Mouse (Mus musculus) midbrain, embryonic 12.5 days (tissue): Measurements from ENCODE around the gene Dnajb12. TPM values are rescaled to one million over a fixed set of nuclear protein-coding genes. Genes with fewer than 3 reads are reported as not detected.
A peak's percentile ranks its signal among the peaks of the same experiment; 100 is the strongest.

Experiments
- ATAC-seq: fragments of 200-750 bp; cut with Nextera tagmentation; 2 replicates; pipeline ENCODE4 v1.8.0; 2017; ENCODE audit warnings: low read depth, moderate TSS enrichment, moderate library complexity; ENCODE audit not compliant: low FRiP score
- H3K27ac ChIP-seq: fragments of 300-500 bp; sonication (generic); replicated peaks from 2 replicates; pipeline ENCODE4 v1.5.1; 2016; ENCODE audit warnings: mild to moderate bottlenecking
- H3K27me3 ChIP-seq: fragments of 300-500 bp; sonication (generic); 2 replicates; pipeline ENCODE4 v1.6.1; 2016; ENCODE audit warnings: mild to moderate bottlenecking
- H3K36me3 ChIP-seq: fragments of 300-500 bp; sonication (generic); 2 replicates; pipeline ENCODE4 v1.6.1; 2016
- H3K4me1 ChIP-seq: fragments of 300-500 bp; sonication (generic); 2 replicates; pipeline ENCODE4 v1.6.1; 2016
- H3K4me2 ChIP-seq: fragments of 300-500 bp; sonication (generic); replicated peaks from 2 replicates; pipeline ENCODE4 v1.6.1; 2016; ENCODE audit warnings: mild to moderate bottlenecking, moderate library complexity
- H3K4me3 ChIP-seq: fragments of 300-500 bp; sonication (generic); 2 replicates; pipeline ENCODE4 v1.5.1; 2016; ENCODE audit warnings: mild to moderate bottlenecking
- H3K9ac ChIP-seq: fragments of 300-500 bp; sonication (generic); replicated peaks from 2 replicates; pipeline ENCODE4 v1.6.1; 2016; ENCODE audit warnings: mild to moderate bottlenecking, moderate library complexity
- H3K9me3 ChIP-seq: fragments of 300-500 bp; sonication (generic); 2 replicates; pipeline ENCODE4 v1.6.1; 2016; ENCODE audit warnings: mild to moderate bottlenecking
- WGBS: fragments of 180-500 bp; shearing (Covaris S2); methylation state at CpG from one replicate; pipeline ENCODE4 v1.1.7; 2016; 5-methylcytosine and 5-hydroxymethylcytosine counted together
- polyA plus RNA-seq: library from polyadenylated mRNA; unstranded; fragments of >200 nt; fragmentation: Nextera tagmentation; extraction: Ambion mirVana; gene quantifications from 2 replicates; pipeline ENCODE4 v1.2.1, GENCODE M21; 2016

Gene Dnajb12
- polyA plus RNA-seq, 1 experiment from 2014 or later: 22.7 TPM

DNA sequence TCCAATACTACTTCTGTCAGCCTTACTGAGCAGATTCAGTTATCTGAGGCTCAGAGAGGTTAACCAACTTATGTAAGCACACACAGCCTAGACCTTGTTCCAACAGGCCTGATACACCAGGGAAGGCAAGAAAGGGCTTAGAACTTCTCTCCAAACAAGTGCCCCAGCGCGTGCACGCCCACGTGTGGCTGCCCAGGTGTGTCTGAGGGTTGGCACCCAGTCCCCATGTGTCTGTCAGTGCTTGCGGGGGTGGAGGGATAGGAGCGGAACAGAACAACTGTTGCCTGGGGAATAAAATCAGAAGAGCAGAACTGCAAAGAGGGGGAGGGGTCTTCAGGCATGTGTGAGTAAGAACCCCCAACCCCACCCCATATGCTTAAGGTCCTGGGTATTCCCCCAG, 31.7 kb downstream of the Dnajb12 start:
- Histone ChIP-seq H3K9ac (no peak overlapping the region), H3K4me2 (peak overlapping the region; percentile 40), H3K4me3 (no peak overlapping the region), H3K9me3 (no peaks in the 10 kb centered on the region), H3K27ac (0 out of 2 replicates have a peak overlapping the region, but pooled peaks have one; percentile 31), H3K36me3 (no peaks in the 10 kb centered on the region), H3K27me3 (peaks cover 14% of the 10 kb centered on the region), H3K4me1 (peaks cover 42% of the 10 kb centered on the region)
- WGBS: 28% methylated on average over 6 of the region's 6 CpGs
- ATAC-seq: no peak; the same call in 1 of the 2 replicates

DNA sequence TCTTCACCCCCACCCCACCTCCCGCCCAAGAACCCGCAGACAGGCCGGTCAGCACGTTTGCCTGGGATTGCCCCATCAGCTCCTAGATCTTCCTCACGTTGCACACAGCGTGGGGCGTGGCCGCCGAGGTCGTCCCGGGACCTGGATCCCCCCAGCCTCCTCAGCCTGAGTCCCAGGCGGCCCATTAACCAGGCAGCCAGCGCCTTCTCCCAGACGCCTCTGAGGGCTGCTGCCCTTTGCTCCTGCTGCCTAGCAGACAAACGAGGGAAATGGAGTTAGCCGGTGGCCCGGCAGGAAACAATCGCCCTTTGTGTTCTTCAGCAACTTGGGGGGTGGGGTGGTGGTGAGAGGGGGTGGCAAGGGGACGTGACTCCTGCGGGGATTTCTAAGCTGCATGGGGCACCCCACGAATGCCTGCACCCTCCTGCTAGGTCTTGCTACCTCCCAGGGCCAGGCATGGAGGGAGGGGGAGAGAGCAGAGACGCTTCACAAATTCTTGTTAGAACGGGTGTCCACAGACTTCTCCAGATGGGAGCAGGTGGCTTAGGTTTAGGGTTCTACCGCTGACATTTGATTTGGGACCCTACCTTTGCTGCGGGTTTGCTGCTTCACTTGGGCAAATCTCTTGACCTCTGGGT, 32.3 kb downstream of the Dnajb12 start:
- Histone ChIP-seq H3K27ac (peak overlapping the region; percentile 31; the same call in 1 of the 2 replicates), H3K4me3 (no peak overlapping the region), H3K4me2 (peak overlapping the region; percentile 40), H3K9me3 (no peaks in the 10 kb centered on the region), H3K9ac (peak overlapping the region; percentile 46; the same call in 1 of the 2 replicates), H3K36me3 (no peaks in the 10 kb centered on the region), H3K27me3 (peaks cover 14% of the 10 kb centered on the region), H3K4me1 (peaks cover 48% of the 10 kb centered on the region)
- ATAC-seq: peak; percentile 54
- WGBS: 3% methylated on average over 25 of the region's 25 CpGs

DNA sequence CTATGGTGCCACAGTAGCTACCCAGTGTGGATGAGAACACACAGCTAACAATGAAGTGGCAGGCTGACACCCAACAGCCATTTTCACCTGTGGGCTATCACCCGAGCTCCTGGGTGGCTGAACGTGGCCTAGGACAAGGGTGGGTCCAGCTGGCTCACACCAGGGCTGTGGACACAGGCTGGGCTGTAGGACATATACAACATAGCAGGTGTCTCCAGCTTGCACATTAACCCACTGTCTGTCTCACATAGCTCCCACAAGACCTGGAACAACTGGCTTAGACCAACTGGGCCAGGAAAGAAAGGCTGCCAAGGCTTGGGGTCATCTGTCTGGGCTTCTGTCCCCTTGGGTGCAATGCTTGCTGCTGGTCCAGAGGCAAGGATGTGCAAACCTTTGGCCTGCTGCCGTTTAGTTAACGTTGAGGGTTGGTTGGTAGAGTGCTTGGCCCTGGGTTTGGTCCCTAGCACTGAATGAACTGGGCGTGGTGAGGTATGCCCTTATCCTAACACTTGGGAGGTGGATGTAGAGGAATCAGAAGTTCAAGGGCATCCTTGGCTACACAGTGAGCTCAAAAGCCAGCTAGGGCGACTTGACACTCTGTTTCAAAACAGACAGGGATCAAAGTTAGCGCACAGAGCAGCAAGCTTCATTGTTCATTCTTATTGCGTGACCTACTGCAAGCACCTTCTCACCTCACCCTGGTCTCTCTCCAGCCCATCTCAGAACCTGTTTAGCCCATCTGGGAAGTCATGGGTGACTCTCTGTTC, 36.0 kb downstream of the Dnajb12 start:
- Histone ChIP-seq H3K4me3 (no peak overlapping the region), H3K9ac (no peak overlapping the region), H3K4me2 (no peak overlapping the region), H3K27ac (no peak overlapping the region), H3K9me3 (no peaks in the 10 kb centered on the region), H3K4me1 (peaks cover 30% of the 10 kb centered on the region), H3K36me3 (no peaks in the 10 kb centered on the region), H3K27me3 (peaks cover 8% of the 10 kb centered on the region; the same call in 1 of the 2 replicates)
- no peak for ATAC-seq
- 86% methylated on average over 8 of the region's 8 CpGs for WGBS

DNA sequence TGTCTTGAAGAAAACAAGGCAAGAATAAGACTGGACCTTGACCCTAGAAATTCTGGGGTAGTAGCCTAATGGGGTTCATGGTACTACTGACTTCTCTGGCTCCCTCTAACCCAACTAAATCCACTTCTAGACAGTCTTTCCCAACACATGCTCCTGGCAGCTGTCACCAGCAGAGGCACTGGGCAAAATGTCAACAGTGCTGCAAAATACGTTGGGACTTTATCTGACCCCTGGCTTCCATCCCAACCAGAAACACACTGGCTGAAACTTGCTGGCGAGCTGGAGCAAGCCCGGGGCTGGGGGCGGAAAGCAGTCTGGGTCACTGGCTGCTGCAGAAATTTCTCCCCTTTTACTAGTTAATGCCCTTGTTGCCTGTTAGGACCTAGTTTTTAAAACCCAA, 36.8 kb downstream of the Dnajb12 start:
- 14% methylated on average over 4 of the region's 4 CpGs for WGBS
- Histone ChIP-seq H3K4me1 (peaks cover 32% of the 10 kb centered on the region), H3K9me3 (no peaks in the 10 kb centered on the region), H3K36me3 (no peaks in the 10 kb centered on the region), H3K27me3 (0 out of 2 replicates have a peak, but pooled peaks cover 8% of the 10 kb centered on the region), H3K27ac (peak overlapping the region; percentile 35), H3K9ac (0 out of 2 replicates have a peak overlapping the region, but pooled peaks have one; percentile 34), H3K4me2 (peak overlapping the region; percentile 47), H3K4me3 (peak overlapping the region; percentile 22; the same call in 1 of the 2 replicates)
- ATAC-seq: no peak

DNA sequence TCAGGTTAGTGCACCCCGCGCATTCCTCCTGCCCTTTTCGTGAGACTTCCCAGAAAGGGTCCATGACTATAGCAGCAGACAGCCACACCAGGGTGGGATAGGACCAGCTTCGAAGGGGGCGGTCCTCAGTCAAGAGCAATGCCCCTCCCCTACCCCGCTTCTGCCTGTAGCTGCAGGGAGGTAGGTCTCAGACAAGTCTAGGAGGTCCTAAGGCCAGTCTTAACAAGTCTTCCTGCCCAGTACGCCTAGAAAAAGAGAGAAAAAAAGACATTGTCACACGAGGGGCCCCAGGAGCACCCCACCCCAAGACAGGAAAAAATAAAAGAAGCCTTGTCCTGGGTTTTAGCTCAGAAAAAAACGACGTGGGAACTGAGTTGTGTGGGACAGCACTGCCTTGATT, 37.3 kb downstream of the Dnajb12 start:
- no peaks in the 10 kb centered on the region for H3K36me3 ChIP-seq
- peak; percentile 55 for ATAC-seq
- H3K27ac ChIP-seq: peak overlapping the region; percentile 35; the same call in 1 of the 2 replicates
- WGBS: 2% methylated on average over 10 of the region's 10 CpGs
- H3K4me3 ChIP-seq: peak overlapping the region; percentile 22; the same call in 1 of the 2 replicates
- peaks cover 32% of the 10 kb centered on the region for H3K4me1 ChIP-seq
- 0 out of 2 replicates have a peak, but pooled peaks cover 8% of the 10 kb centered on the region for H3K27me3 ChIP-seq
- H3K9me3 ChIP-seq: no peaks in the 10 kb centered on the region
- 0 out of 2 replicates have a peak overlapping the region, but pooled peaks have one; percentile 34 for H3K9ac ChIP-seq
- H3K4me2 ChIP-seq: peak overlapping the region; percentile 47

- H3K27me3 ChIP-seq: peaks cover 12% of the 10 kb centered on the region; the same call in 1 of the 2 replicates
- peaks cover 29% of the 10 kb centered on the region for H3K4me1 ChIP-seq
- H3K4me3 ChIP-seq: no peak overlapping the region
- no peaks in the 10 kb centered on the region for H3K9me3 ChIP-seq
- no peak overlapping the region for H3K27ac ChIP-seq
- 92% methylated on average over 4 of the region's 4 CpGs for WGBS
- no peak overlapping the region for H3K4me2 ChIP-seq
- no peak for ATAC-seq
- no peak overlapping the region for H3K9ac ChIP-seq
- H3K36me3 ChIP-seq: no peaks in the 10 kb centered on the region
These were observed 38.8 kb downstream of the Dnajb12 start for GRCm38 (mm10) chr10:59918111-59918510.

DNA sequence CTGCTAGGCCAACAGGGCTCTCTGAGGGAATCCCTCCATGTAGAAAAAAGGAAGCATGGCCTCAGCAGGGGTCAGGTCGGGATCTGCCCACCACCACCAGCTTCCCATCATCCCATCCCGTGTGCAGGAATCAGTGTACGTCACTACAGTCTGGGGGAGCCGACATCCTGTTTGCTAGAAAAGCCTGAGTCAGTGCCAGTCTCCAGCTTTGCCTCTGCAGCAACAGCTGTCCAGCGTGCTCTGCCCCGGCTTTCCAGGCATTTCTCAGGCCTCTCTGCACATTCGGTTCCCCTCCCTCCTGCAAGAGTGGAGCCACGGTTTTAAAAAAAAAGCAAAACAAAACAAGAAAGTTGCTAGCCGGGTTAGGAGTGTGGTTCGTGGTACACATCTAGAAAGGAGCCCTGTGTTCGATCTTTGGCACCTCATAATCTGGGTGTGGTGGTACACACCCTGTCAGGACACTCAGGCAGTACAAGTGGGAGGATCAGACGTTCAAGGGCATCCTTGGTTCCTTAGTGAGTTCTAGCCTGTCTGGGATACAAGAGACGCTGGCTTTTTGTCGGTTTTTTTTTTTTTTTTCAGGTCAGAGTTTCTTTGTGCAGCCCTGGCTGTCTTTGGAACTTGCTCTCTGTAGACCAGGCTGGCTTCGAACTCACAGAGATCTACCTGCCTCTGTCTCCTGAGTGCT, 40.3 kb downstream of the Dnajb12 start:
- H3K9ac ChIP-seq: no peak overlapping the region
- no peak overlapping the region for H3K4me2 ChIP-seq
- H3K9me3 ChIP-seq: no peaks in the 10 kb centered on the region
- no peak overlapping the region for H3K4me3 ChIP-seq
- H3K36me3 ChIP-seq: no peaks in the 10 kb centered on the region
- peaks cover 12% of the 10 kb centered on the region; the same call in 1 of the 2 replicates for H3K27me3 ChIP-seq
- H3K27ac ChIP-seq: peak overlapping the region; percentile 77
- 48% methylated on average over 15 of the region's 15 CpGs for WGBS
- no peak for ATAC-seq
- peaks cover 34% of the 10 kb centered on the region for H3K4me1 ChIP-seq

DNA sequence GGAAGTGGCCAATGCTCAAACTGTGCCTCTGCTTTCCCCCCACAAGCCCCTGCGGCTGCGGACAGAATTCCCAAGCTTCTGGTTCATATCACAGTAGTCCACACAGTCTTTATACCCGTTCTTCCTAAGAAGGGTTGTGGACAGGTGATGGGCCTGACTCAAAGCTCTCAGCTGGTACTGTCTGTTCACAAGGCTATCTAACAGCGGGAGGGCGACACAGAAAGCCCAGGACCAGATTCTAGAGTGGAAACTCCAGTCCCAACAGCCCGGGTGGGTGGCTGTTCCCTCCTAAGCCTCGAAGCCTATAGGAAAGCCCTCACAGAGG, 41.1 kb downstream of the Dnajb12 start:
- no peaks in the 10 kb centered on the region for H3K36me3 ChIP-seq
- peaks cover 34% of the 10 kb centered on the region for H3K4me1 ChIP-seq
- 0 out of 2 replicates have a peak overlapping the region, but pooled peaks have one; percentile 49 for H3K9ac ChIP-seq
- H3K4me3 ChIP-seq: peak overlapping the region; percentile 34
- H3K4me2 ChIP-seq: peak overlapping the region; percentile 72
- 25% methylated on average over 7 of the region's 7 CpGs for WGBS
- ATAC-seq: peak; percentile 42; the same call in 1 of the 2 replicates
- H3K27me3 ChIP-seq: peaks cover 12% of the 10 kb centered on the region; the same call in 1 of the 2 replicates
- H3K27ac ChIP-seq: peak overlapping the region; percentile 77
- no peaks in the 10 kb centered on the region for H3K9me3 ChIP-seq

- Histone ChIP-seq H3K4me2 (peak overlapping the region; percentile 72), H3K27me3 (peaks cover 12% of the 10 kb centered on the region; the same call in 1 of the 2 replicates), H3K9me3 (no peaks in the 10 kb centered on the region), H3K9ac (peak overlapping the region; percentile 49), H3K36me3 (no peaks in the 10 kb centered on the region), H3K4me1 (peaks cover 32% of the 10 kb centered on the region), H3K4me3 (peak overlapping the region; percentile 34), H3K27ac (peak overlapping the region; percentile 77)
- WGBS: 4% methylated on average over 33 of the region's 33 CpGs
- ATAC-seq: peak; percentile 78
These were observed 41.7 kb downstream of the Dnajb12 start for GRCm38 (mm10) chr10:59920810-59921681.

GRCm38 (mm10) chr10:59923493-59923892, 44.1 kb downstream of the Dnajb12 start:
- H3K36me3 ChIP-seq: no peaks in the 10 kb centered on the region
- ATAC-seq: no peak
- no peak overlapping the region for H3K27ac ChIP-seq
- no peak overlapping the region for H3K4me3 ChIP-seq
- no peaks in the 10 kb centered on the region for H3K9me3 ChIP-seq
- H3K9ac ChIP-seq: no peak overlapping the region
- H3K27me3 ChIP-seq: peaks cover 10% of the 10 kb centered on the region; the same call in 1 of the 2 replicates
- no peak overlapping the region for H3K4me2 ChIP-seq
- peaks cover 22% of the 10 kb centered on the region for H3K4me1 ChIP-seq
- WGBS: 81% methylated on average over 2 of the region's 2 CpGs

- no peaks in the 10 kb centered on the region for H3K36me3 ChIP-seq
- peaks cover 9% of the 10 kb centered on the region; the same call in 1 of the 2 replicates for H3K27me3 ChIP-seq
- H3K4me2 ChIP-seq: no peak overlapping the region
- ATAC-seq: no peak
- 19% methylated on average over 3 of the region's 3 CpGs for WGBS
- no peak overlapping the region for H3K4me3 ChIP-seq
- no peaks in the 10 kb centered on the region for H3K9me3 ChIP-seq
- H3K4me1 ChIP-seq: peaks cover 22% of the 10 kb centered on the region
- H3K27ac ChIP-seq: no peak overlapping the region
- H3K9ac ChIP-seq: no peak overlapping the region
These were observed 44.9 kb downstream of the Dnajb12 start for GRCm38 (mm10) chr10:59924305-59924704.
